Mouse (Mus musculus): ENCODE measurements at regions not wholly inside any gene's neighbourhood (a gene's known extent, or its start where the extent isn't known, plus 50 kb on each side); places are given as distances from the start of the nearest gene placed in this dataset.

GRCm38 (mm10) chr12:110047466-110048250 lies 231.2 kb upstream of the Dio3 start:
- Histone ChIP-seq H3K9me3 (replicated peaks) (peaks cover 91% of the 10 kb centered on the region), H3K27me3 (ENCODE audit: insufficient read depth, low read length) (no peaks in the 10 kb centered on the region), H3K4me1 (ENCODE audit: insufficient read depth, low read depth, low read length) (no peaks in the 10 kb centered on the region), H3K4me3 (ENCODE audit: low read depth, low read length) (no peak overlapping the region), H3K36me3 (replicated peaks) (no peaks in the 10 kb centered on the region)
- ATAC-seq (ENCODE audit: extremely low read depth, insufficient number of reproducible peaks, low FRiP score, poor library complexity, severe bottlenecking) (no peak), DNase-seq (ENCODE audit: low spot score) (no peak)
- TF ChIP-seq GATA2 (IDR thresholded peaks at IDR 0.05; ENCODE audit: borderline replicate concordance, low read depth, low read length) (no peak), GATA1 (IDR thresholded peaks at IDR 0.05; ENCODE audit: borderline replicate concordance, low read length) (no peak), TAL1 (conservative IDR thresholded peaks at IDR 0.05; ENCODE audit: low read depth, low read length) (no peak), POLR2AphosphoS5 (IDR thresholded peaks at IDR 0.05; ENCODE audit: insufficient replicate concordance, low read depth, low read length) (no peak), CTCF (IDR thresholded peaks at IDR 0.05; ENCODE audit: low read depth, low read length) (no peak)

- no peak for DNase-seq (ENCODE audit: low spot score)
Measured at GRCm38 (mm10) chr12:110049154-110049736, 229.6 kb upstream of the Dio3 start.

DNA sequence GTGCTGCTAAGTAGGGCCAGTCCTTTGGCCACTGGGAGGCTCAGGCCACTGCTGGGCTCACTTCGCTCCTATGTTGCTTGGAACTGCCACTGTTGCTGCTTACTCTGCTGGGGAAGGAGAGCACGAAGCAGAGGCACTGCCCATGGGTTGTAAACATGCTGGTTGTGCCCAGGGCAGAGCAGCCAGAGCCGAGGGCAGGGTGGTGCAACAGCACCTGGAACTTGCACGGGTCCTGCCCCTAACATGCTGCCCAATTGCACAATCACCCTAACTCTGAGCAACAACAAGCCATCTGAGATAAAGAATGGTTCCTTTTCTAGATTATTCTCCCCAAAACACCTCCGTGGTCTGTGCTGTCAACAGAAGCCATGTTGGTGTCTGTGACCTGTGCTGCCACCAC lies 219.5 kb upstream of the Dio3 start:
- peaks cover 80% of the 10 kb centered on the region for H3K9me3 ChIP-seq (replicated peaks)
- no peak for TF ChIP-seq CTCF (IDR thresholded peaks at IDR 0.05; ENCODE audit: low read depth, low read length)
- no peak for TF ChIP-seq TAL1 (conservative IDR thresholded peaks at IDR 0.05; ENCODE audit: low read depth, low read length)
- TF ChIP-seq GATA1 (IDR thresholded peaks at IDR 0.05; ENCODE audit: borderline replicate concordance, low read length), result no peak
- TF ChIP-seq POLR2AphosphoS5 (IDR thresholded peaks at IDR 0.05; ENCODE audit: insufficient replicate concordance, low read depth, low read length), result no peak; the same call in 1 of the 2 replicates
- no peak for TF ChIP-seq GATA2 (IDR thresholded peaks at IDR 0.05; ENCODE audit: borderline replicate concordance, low read depth, low read length)
- DNase-seq (ENCODE audit: low spot score) (no peak), ATAC-seq (ENCODE audit: extremely low read depth, insufficient number of reproducible peaks, low FRiP score, poor library complexity, severe bottlenecking) (no peak)
- no peaks in the 10 kb centered on the region for H3K27me3 ChIP-seq (ENCODE audit: insufficient read depth, low read length)
- H3K36me3 ChIP-seq (replicated peaks), result no peaks in the 10 kb centered on the region
- no peaks in the 10 kb centered on the region for H3K4me1 ChIP-seq (ENCODE audit: insufficient read depth, low read depth, low read length)
- no peak overlapping the region; the same call in 1 of the 2 replicates for H3K4me3 ChIP-seq (ENCODE audit: low read depth, low read length)

More at GRCm38 (mm10) chr12:110049154-110049736, 229.6 kb upstream of the Dio3 start:
- H3K36me3 ChIP-seq (replicated peaks), result no peaks in the 10 kb centered on the region
- ATAC-seq (ENCODE audit: extremely low read depth, insufficient number of reproducible peaks, low FRiP score, poor library complexity, severe bottlenecking), result no peak
- H3K4me1 ChIP-seq (ENCODE audit: insufficient read depth, low read depth, low read length), result no peaks in the 10 kb centered on the region
- no peaks in the 10 kb centered on the region for H3K27me3 ChIP-seq (ENCODE audit: insufficient read depth, low read length)
- H3K9me3 ChIP-seq (replicated peaks), result peaks cover 84% of the 10 kb centered on the region
- H3K4me3 ChIP-seq (ENCODE audit: low read depth, low read length), result no peak overlapping the region
- TF ChIP-seq GATA1 (IDR thresholded peaks at IDR 0.05; ENCODE audit: borderline replicate concordance, low read length) (no peak), GATA2 (IDR thresholded peaks at IDR 0.05; ENCODE audit: borderline replicate concordance, low read depth, low read length) (no peak), CTCF (IDR thresholded peaks at IDR 0.05; ENCODE audit: low read depth, low read length) (no peak), TAL1 (conservative IDR thresholded peaks at IDR 0.05; ENCODE audit: low read depth, low read length) (no peak), POLR2AphosphoS5 (IDR thresholded peaks at IDR 0.05; ENCODE audit: insufficient replicate concordance, low read depth, low read length) (no peak)

GRCm38 (mm10) chr12:110061961-110062360 lies 216.9 kb upstream of the Dio3 start:
- no peaks in the 10 kb centered on the region for H3K36me3 ChIP-seq (replicated peaks)
- H3K27me3 ChIP-seq (ENCODE audit: insufficient read depth, low read length), result no peaks in the 10 kb centered on the region
- DNase-seq (ENCODE audit: low spot score), result no peak
- H3K4me1 ChIP-seq (ENCODE audit: insufficient read depth, low read depth, low read length), result no peaks in the 10 kb centered on the region
- ATAC-seq (ENCODE audit: extremely low read depth, insufficient number of reproducible peaks, low FRiP score, poor library complexity, severe bottlenecking), result no peak
- no peak overlapping the region for H3K4me3 ChIP-seq (ENCODE audit: low read depth, low read length)
- TF ChIP-seq POLR2AphosphoS5 (IDR thresholded peaks at IDR 0.05; ENCODE audit: insufficient replicate concordance, low read depth, low read length) (no peak), CTCF (IDR thresholded peaks at IDR 0.05; ENCODE audit: low read depth, low read length) (no peak), GATA1 (IDR thresholded peaks at IDR 0.05; ENCODE audit: borderline replicate concordance, low read length) (no peak), TAL1 (conservative IDR thresholded peaks at IDR 0.05; ENCODE audit: low read depth, low read length) (no peak), GATA2 (IDR thresholded peaks at IDR 0.05; ENCODE audit: borderline replicate concordance, low read depth, low read length) (no peak)
- H3K9me3 ChIP-seq (replicated peaks), result peaks cover 81% of the 10 kb centered on the region

GRCm38 (mm10) chr12:110063013-110063412 lies 215.9 kb upstream of the Dio3 start:
- Histone ChIP-seq H3K36me3 (replicated peaks) (no peaks in the 10 kb centered on the region), H3K27me3 (ENCODE audit: insufficient read depth, low read length) (no peaks in the 10 kb centered on the region), H3K4me3 (ENCODE audit: low read depth, low read length) (no peak overlapping the region), H3K9me3 (replicated peaks) (peaks cover 80% of the 10 kb centered on the region), H3K4me1 (ENCODE audit: insufficient read depth, low read depth, low read length) (no peaks in the 10 kb centered on the region)
- DNase-seq (ENCODE audit: low spot score), result no peak
- TF ChIP-seq GATA2 (IDR thresholded peaks at IDR 0.05; ENCODE audit: borderline replicate concordance, low read depth, low read length), result no peak
- TF ChIP-seq TAL1 (conservative IDR thresholded peaks at IDR 0.05; ENCODE audit: low read depth, low read length), result no peak
- no peak for TF ChIP-seq CTCF (IDR thresholded peaks at IDR 0.05; ENCODE audit: low read depth, low read length)
- TF ChIP-seq GATA1 (IDR thresholded peaks at IDR 0.05; ENCODE audit: borderline replicate concordance, low read length), result no peak
- TF ChIP-seq POLR2AphosphoS5 (IDR thresholded peaks at IDR 0.05; ENCODE audit: insufficient replicate concordance, low read depth, low read length), result no peak
- ATAC-seq (ENCODE audit: extremely low read depth, insufficient number of reproducible peaks, low FRiP score, poor library complexity, severe bottlenecking), result no peak

GRCm38 (mm10) chr12:110066361-110066885 lies 212.4 kb upstream of the Dio3 start:
- TF ChIP-seq GATA2 (IDR thresholded peaks at IDR 0.05; ENCODE audit: borderline replicate concordance, low read depth, low read length), result no peak
- no peak for TF ChIP-seq GATA1 (IDR thresholded peaks at IDR 0.05; ENCODE audit: borderline replicate concordance, low read length)
- no peak for TF ChIP-seq TAL1 (conservative IDR thresholded peaks at IDR 0.05; ENCODE audit: low read depth, low read length)
- TF ChIP-seq POLR2AphosphoS5 (IDR thresholded peaks at IDR 0.05; ENCODE audit: insufficient replicate concordance, low read depth, low read length), result no peak
- no peak for TF ChIP-seq CTCF (IDR thresholded peaks at IDR 0.05; ENCODE audit: low read depth, low read length)
- no peaks in the 10 kb centered on the region for H3K27me3 ChIP-seq (ENCODE audit: insufficient read depth, low read length)
- H3K4me3 ChIP-seq (ENCODE audit: low read depth, low read length), result no peak overlapping the region
- DNase-seq (ENCODE audit: low spot score), result no peak
- H3K9me3 ChIP-seq (replicated peaks), result peaks cover 72% of the 10 kb centered on the region
- no peaks in the 10 kb centered on the region for H3K36me3 ChIP-seq (replicated peaks)
- H3K4me1 ChIP-seq (ENCODE audit: insufficient read depth, low read depth, low read length), result no peaks in the 10 kb centered on the region
- ATAC-seq (ENCODE audit: extremely low read depth, insufficient number of reproducible peaks, low FRiP score, poor library complexity, severe bottlenecking), result no peak
